Mouse (Mus musculus): Measurements from ENCODE around the gene Igsf9b. TPM values are rescaled to one million over a fixed set of nuclear protein-coding genes. Genes with fewer than 3 reads are reported as not detected.

The Igsf9b gene
- polyA plus RNA-seq, 1 experiment from 2014 or later, result 0.08 TPM

GRCm38 (mm10) chr9:27310005-27310404 lies 11.0 kb downstream of the Igsf9b start:
- H3K9ac ChIP-seq (ENCODE audit: low read depth, low read length), result no peak overlapping the region
- H3K9me3 ChIP-seq (replicated peaks; ENCODE audit: control insufficient read depth, low read length), result no peaks in the 10 kb centered on the region
- H3K4me3 ChIP-seq (ENCODE audit: low read depth, low read length), result no peak overlapping the region
- no peaks in the 10 kb centered on the region for H3K36me3 ChIP-seq (ENCODE audit: control insufficient read depth, insufficient read depth)
- no peak overlapping the region for H3K4me2 ChIP-seq (ENCODE audit: low read depth, low read length)
- 50% methylated on average over 4 of the region's 4 CpGs for WGBS (ENCODE audit: insufficient replicate concordance)
- no peak overlapping the region for H3K27ac ChIP-seq (ENCODE audit: low read length)
- ATAC-seq (ENCODE audit: low read depth), result no peak
- H3K27me3 ChIP-seq (ENCODE audit: control insufficient read depth, insufficient read depth, low read depth, low read length), result no peaks in the 10 kb centered on the region
- H3K4me1 ChIP-seq (ENCODE audit: control insufficient read depth, low read depth, low read length), result no peaks in the 10 kb centered on the region

GRCm38 (mm10) chr9:27313427-27313826 lies 14.4 kb downstream of the Igsf9b start:
- H3K9me3 ChIP-seq (replicated peaks; ENCODE audit: control insufficient read depth, low read length), result no peaks in the 10 kb centered on the region
- H3K4me2 ChIP-seq (ENCODE audit: low read depth, low read length), result no peak overlapping the region
- H3K9ac ChIP-seq (ENCODE audit: low read depth, low read length), result no peak overlapping the region
- H3K27me3 ChIP-seq (ENCODE audit: control insufficient read depth, insufficient read depth, low read depth, low read length), result no peaks in the 10 kb centered on the region
- H3K27ac ChIP-seq (ENCODE audit: low read length), result no peak overlapping the region
- H3K4me1 ChIP-seq (ENCODE audit: control insufficient read depth, low read depth, low read length), result no peaks in the 10 kb centered on the region
- ATAC-seq (ENCODE audit: low read depth), result no peak
- 77% methylated on average over 5 of the region's 5 CpGs for WGBS (ENCODE audit: insufficient replicate concordance)
- H3K36me3 ChIP-seq (ENCODE audit: control insufficient read depth, insufficient read depth), result no peaks in the 10 kb centered on the region
- no peak overlapping the region for H3K4me3 ChIP-seq (ENCODE audit: low read depth, low read length)

- WGBS (ENCODE audit: insufficient replicate concordance), result 77% methylated on average over 8 of the region's 8 CpGs
- Histone ChIP-seq H3K9me3 (replicated peaks; ENCODE audit: control insufficient read depth, low read length) (no peaks in the 10 kb centered on the region), H3K9ac (ENCODE audit: low read depth, low read length) (no peak overlapping the region), H3K4me2 (ENCODE audit: low read depth, low read length) (no peak overlapping the region), H3K36me3 (ENCODE audit: control insufficient read depth, insufficient read depth) (no peaks in the 10 kb centered on the region), H3K27ac (ENCODE audit: low read length) (no peak overlapping the region), H3K4me1 (ENCODE audit: control insufficient read depth, low read depth, low read length) (no peaks in the 10 kb centered on the region), H3K4me3 (ENCODE audit: low read depth, low read length) (no peak overlapping the region), H3K27me3 (ENCODE audit: control insufficient read depth, insufficient read depth, low read depth, low read length) (no peaks in the 10 kb centered on the region)
- no peak for ATAC-seq (ENCODE audit: low read depth)
Measured at GRCm38 (mm10) chr9:27321267-27321666, 22.3 kb downstream of the Igsf9b start.

GRCm38 (mm10) chr9:27322277-27322676 lies 23.3 kb downstream of the Igsf9b start:
- Histone ChIP-seq H3K4me2 (ENCODE audit: low read depth, low read length) (no peak overlapping the region), H3K27ac (ENCODE audit: low read length) (no peak overlapping the region), H3K36me3 (ENCODE audit: control insufficient read depth, insufficient read depth) (no peaks in the 10 kb centered on the region), H3K4me3 (ENCODE audit: low read depth, low read length) (no peak overlapping the region), H3K4me1 (ENCODE audit: control insufficient read depth, low read depth, low read length) (no peaks in the 10 kb centered on the region), H3K9ac (ENCODE audit: low read depth, low read length) (no peak overlapping the region), H3K9me3 (replicated peaks; ENCODE audit: control insufficient read depth, low read length) (no peaks in the 10 kb centered on the region), H3K27me3 (ENCODE audit: control insufficient read depth, insufficient read depth, low read depth, low read length) (no peaks in the 10 kb centered on the region)
- 61% methylated on average over 7 of the region's 7 CpGs for WGBS (ENCODE audit: insufficient replicate concordance)
- ATAC-seq (ENCODE audit: low read depth), result no peak

GRCm38 (mm10) chr9:27323412-27323811 lies 24.4 kb downstream of the Igsf9b start:
- Histone ChIP-seq H3K4me2 (ENCODE audit: low read depth, low read length) (no peak overlapping the region), H3K27me3 (ENCODE audit: control insufficient read depth, insufficient read depth, low read depth, low read length) (no peaks in the 10 kb centered on the region), H3K4me1 (ENCODE audit: control insufficient read depth, low read depth, low read length) (no peaks in the 10 kb centered on the region), H3K9ac (ENCODE audit: low read depth, low read length) (no peak overlapping the region), H3K36me3 (ENCODE audit: control insufficient read depth, insufficient read depth) (no peaks in the 10 kb centered on the region), H3K27ac (ENCODE audit: low read length) (no peak overlapping the region), H3K9me3 (replicated peaks; ENCODE audit: control insufficient read depth, low read length) (no peaks in the 10 kb centered on the region), H3K4me3 (ENCODE audit: low read depth, low read length) (no peak overlapping the region)
- 73% methylated on average over 3 of the region's 3 CpGs for WGBS (ENCODE audit: insufficient replicate concordance)
- ATAC-seq (ENCODE audit: low read depth), result no peak

- Histone ChIP-seq H3K9ac (ENCODE audit: low read depth, low read length) (no peak overlapping the region), H3K4me1 (ENCODE audit: control insufficient read depth, low read depth, low read length) (no peaks in the 10 kb centered on the region), H3K27ac (ENCODE audit: low read length) (no peak overlapping the region), H3K9me3 (replicated peaks; ENCODE audit: control insufficient read depth, low read length) (no peaks in the 10 kb centered on the region), H3K4me2 (ENCODE audit: low read depth, low read length) (no peak overlapping the region), H3K27me3 (ENCODE audit: control insufficient read depth, insufficient read depth, low read depth, low read length) (no peaks in the 10 kb centered on the region), H3K4me3 (ENCODE audit: low read depth, low read length) (no peak overlapping the region), H3K36me3 (ENCODE audit: control insufficient read depth, insufficient read depth) (no peaks in the 10 kb centered on the region)
- 49% methylated on average over 2 of the region's 2 CpGs for WGBS (ENCODE audit: insufficient replicate concordance)
- no peak for ATAC-seq (ENCODE audit: low read depth)
Measured at GRCm38 (mm10) chr9:27325920-27326319, 26.9 kb downstream of the Igsf9b start.

- no peaks in the 10 kb centered on the region for H3K36me3 ChIP-seq (ENCODE audit: control insufficient read depth, insufficient read depth)
- no peak overlapping the region for H3K27ac ChIP-seq (ENCODE audit: low read length)
- no peaks in the 10 kb centered on the region for H3K4me1 ChIP-seq (ENCODE audit: control insufficient read depth, low read depth, low read length)
- no peak overlapping the region for H3K4me3 ChIP-seq (ENCODE audit: low read depth, low read length)
- no peaks in the 10 kb centered on the region for H3K9me3 ChIP-seq (replicated peaks; ENCODE audit: control insufficient read depth, low read length)
- no peak overlapping the region for H3K4me2 ChIP-seq (ENCODE audit: low read depth, low read length)
- 73% methylated on average over 3 of the region's 3 CpGs for WGBS (ENCODE audit: insufficient replicate concordance)
- no peak overlapping the region for H3K9ac ChIP-seq (ENCODE audit: low read depth, low read length)
- H3K27me3 ChIP-seq (ENCODE audit: control insufficient read depth, insufficient read depth, low read depth, low read length), result no peaks in the 10 kb centered on the region
- ATAC-seq (ENCODE audit: low read depth), result no peak
Measured at GRCm38 (mm10) chr9:27327558-27327957, 28.6 kb downstream of the Igsf9b start.

GRCm38 (mm10) chr9:27330374-27330773 lies 31.4 kb downstream of the Igsf9b start:
- no peak for ATAC-seq (ENCODE audit: low read depth)
- no peak overlapping the region for H3K27ac ChIP-seq (ENCODE audit: low read length)
- no peaks in the 10 kb centered on the region for H3K9me3 ChIP-seq (replicated peaks; ENCODE audit: control insufficient read depth, low read length)
- H3K27me3 ChIP-seq (ENCODE audit: control insufficient read depth, insufficient read depth, low read depth, low read length), result no peaks in the 10 kb centered on the region
- WGBS (ENCODE audit: insufficient replicate concordance), result 60% methylated on average over 4 of the region's 4 CpGs
- H3K4me1 ChIP-seq (ENCODE audit: control insufficient read depth, low read depth, low read length), result no peaks in the 10 kb centered on the region
- no peak overlapping the region for H3K4me2 ChIP-seq (ENCODE audit: low read depth, low read length)
- no peak overlapping the region for H3K4me3 ChIP-seq (ENCODE audit: low read depth, low read length)
- H3K9ac ChIP-seq (ENCODE audit: low read depth, low read length), result no peak overlapping the region
- H3K36me3 ChIP-seq (ENCODE audit: control insufficient read depth, insufficient read depth), result no peaks in the 10 kb centered on the region

GRCm38 (mm10) chr9:27331538-27331937 lies 32.5 kb downstream of the Igsf9b start:
- no peak overlapping the region for H3K4me3 ChIP-seq (ENCODE audit: low read depth, low read length)
- no peaks in the 10 kb centered on the region for H3K27me3 ChIP-seq (ENCODE audit: control insufficient read depth, insufficient read depth, low read depth, low read length)
- H3K9me3 ChIP-seq (replicated peaks; ENCODE audit: control insufficient read depth, low read length), result no peaks in the 10 kb centered on the region
- no peaks in the 10 kb centered on the region for H3K4me1 ChIP-seq (ENCODE audit: control insufficient read depth, low read depth, low read length)
- no peak overlapping the region for H3K27ac ChIP-seq (ENCODE audit: low read length)
- ATAC-seq (ENCODE audit: low read depth), result no peak
- no peak overlapping the region for H3K4me2 ChIP-seq (ENCODE audit: low read depth, low read length)
- WGBS (ENCODE audit: insufficient replicate concordance), result 81% methylated on average over 7 of the region's 7 CpGs
- H3K9ac ChIP-seq (ENCODE audit: low read depth, low read length), result no peak overlapping the region
- no peaks in the 10 kb centered on the region for H3K36me3 ChIP-seq (ENCODE audit: control insufficient read depth, insufficient read depth)

- Histone ChIP-seq H3K9me3 (replicated peaks; ENCODE audit: control insufficient read depth, low read length) (no peaks in the 10 kb centered on the region), H3K4me3 (ENCODE audit: low read depth, low read length) (no peak overlapping the region), H3K27me3 (ENCODE audit: control insufficient read depth, insufficient read depth, low read depth, low read length) (no peaks in the 10 kb centered on the region), H3K4me2 (ENCODE audit: low read depth, low read length) (no peak overlapping the region), H3K9ac (ENCODE audit: low read depth, low read length) (no peak overlapping the region), H3K4me1 (ENCODE audit: control insufficient read depth, low read depth, low read length) (no peaks in the 10 kb centered on the region), H3K27ac (ENCODE audit: low read length) (no peak overlapping the region), H3K36me3 (ENCODE audit: control insufficient read depth, insufficient read depth) (no peaks in the 10 kb centered on the region)
- 67% methylated on average over 9 of the region's 9 CpGs for WGBS (ENCODE audit: insufficient replicate concordance)
- ATAC-seq (ENCODE audit: low read depth), result no peak
Measured at GRCm38 (mm10) chr9:27334895-27335294, 35.9 kb downstream of the Igsf9b start.

All from liver, embryonic 16.5 days (tissue).